Mouse (Mus musculus) cortical plate, adult 2 months (tissue): ENCODE data around the gene Lef1.

Experiments
- CTCF ChIP-seq: fragments of 200-500 bp; IDR thresholded peaks from 2 replicates; pipeline ENCODE4 v1.5.1; 2011; ENCODE audit warnings: mild to moderate bottlenecking, control low read depth, low read length; ENCODE audit not compliant: insufficient read depth; ENCODE audit errors: extremely low read depth
- POLR2A ChIP-seq: fragments of 200-500 bp; IDR thresholded peaks from 2 replicates; pipeline ENCODE4 v1.6.1; 2011; ENCODE audit warnings: mild to moderate bottlenecking, low read length, control low read depth; ENCODE audit not compliant: insufficient read depth; ENCODE audit errors: extremely low read depth

GRCm38 (mm10) chr3:131266366-131267050, 156.2 kb downstream of the Lef1 start:
- no peak for TF ChIP-seq CTCF
- no peak for TF ChIP-seq POLR2A
